Mouse (Mus musculus) embryo, embryonic 10.5 days (tissue): ENCODE measurements at regions not wholly inside any gene's neighbourhood (a gene's known extent, or its start where the extent isn't known, plus 50 kb on each side); places are given as distances from the start of the nearest gene placed in this dataset.
"Not testable (repeated sequence)": the region's sequence is repeated elsewhere in the genome, so short reads cannot be mapped to it uniquely, and the experiment has no call there.

Experiments
- DNase-seq: peaks from one replicate; pipeline ENCODE4 v3.0.0-alpha.2; 2015; ENCODE audit warnings: low spot score

DNA sequence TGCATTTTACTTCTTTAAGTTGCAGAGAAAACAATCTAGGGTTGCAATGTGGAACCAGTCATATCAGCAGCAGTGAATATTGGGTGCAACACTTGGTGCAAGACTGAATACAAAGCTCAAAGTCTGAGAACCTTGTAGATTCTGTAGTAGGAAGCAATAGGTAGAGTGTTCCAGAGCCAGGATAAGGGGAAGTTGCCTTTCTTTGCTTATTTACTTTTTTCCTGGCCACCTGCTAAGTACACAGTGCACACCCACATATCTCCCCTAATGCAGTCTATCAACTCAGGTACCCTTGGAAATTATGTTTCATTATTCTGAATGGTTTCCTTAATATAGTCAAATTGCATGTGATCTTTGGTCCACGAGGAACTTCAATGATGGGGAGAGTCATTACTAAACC, 464.9 kb downstream of the Inhba start:
- DNase-seq, result no peak

GRCm38 (mm10) chr13:16487292-16487691, 475.6 kb downstream of the Inhba start:
- DNase-seq, result no peak

DNA sequence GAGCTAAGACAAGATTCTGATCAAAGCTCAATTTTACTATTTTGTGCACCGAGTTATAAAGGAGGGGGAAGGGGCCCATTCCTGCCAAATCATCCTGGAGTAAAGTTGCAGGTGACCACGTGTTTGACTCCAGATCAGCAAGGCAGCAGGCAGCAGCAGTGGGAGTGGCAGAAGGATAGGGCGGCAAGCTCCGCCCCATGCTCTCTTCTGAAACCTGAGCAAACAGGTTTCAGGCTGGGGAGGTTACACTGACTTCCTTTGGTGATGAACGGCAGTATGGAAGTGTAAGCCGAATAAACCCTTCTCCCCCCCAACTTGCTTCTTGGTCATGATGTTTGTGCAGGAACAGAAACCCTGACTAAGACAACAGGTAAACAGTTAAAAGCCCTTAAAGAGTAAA, 479.0 kb downstream of the Inhba start:
- DNase-seq, result not testable (repeated sequence)

DNA sequence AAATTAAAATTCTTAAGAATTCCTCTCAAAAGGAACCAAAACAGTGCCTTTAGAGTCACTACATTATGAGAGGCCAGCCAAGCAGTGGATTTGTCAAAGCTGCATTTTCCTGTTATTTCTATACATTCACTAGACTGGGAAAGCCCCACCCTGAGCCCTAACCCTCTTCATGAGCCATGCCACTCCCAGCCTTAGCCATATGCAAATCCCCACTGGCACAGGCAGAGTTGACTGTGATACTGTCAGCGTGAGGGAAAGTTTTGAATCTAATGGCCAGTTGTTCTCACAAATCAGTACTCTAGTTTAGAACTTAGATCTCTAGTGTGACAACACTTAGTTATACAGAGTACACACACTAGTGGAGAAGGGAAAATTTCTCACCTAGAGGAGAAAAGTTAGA, 486.4 kb downstream of the Inhba start:
- DNase-seq, result no peak

- DNase-seq, result no peak
Measured at GRCm38 (mm10) chr13:16512876-16513275, 501.2 kb downstream of the Inhba start.

DNA sequence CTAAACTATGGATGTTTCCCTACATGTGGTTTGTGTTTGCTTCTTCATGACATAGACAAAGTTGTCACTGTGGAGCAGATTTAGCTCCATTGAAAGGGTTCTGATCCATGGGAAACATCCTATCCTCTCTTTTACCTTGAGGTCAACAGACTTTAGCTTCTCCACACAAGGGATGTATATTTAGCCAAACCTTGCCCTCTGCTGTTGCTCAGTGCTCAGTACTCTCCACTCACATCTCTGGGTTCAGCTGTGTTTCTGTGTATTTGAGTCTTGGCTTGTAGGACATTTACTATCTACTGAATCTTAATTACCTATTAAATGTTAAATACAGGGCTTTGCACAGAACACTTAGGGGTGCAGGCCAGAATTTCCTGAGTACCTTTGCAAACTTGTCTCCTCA, 503.5 kb downstream of the Inhba start:
- DNase-seq, result no peak

DNA sequence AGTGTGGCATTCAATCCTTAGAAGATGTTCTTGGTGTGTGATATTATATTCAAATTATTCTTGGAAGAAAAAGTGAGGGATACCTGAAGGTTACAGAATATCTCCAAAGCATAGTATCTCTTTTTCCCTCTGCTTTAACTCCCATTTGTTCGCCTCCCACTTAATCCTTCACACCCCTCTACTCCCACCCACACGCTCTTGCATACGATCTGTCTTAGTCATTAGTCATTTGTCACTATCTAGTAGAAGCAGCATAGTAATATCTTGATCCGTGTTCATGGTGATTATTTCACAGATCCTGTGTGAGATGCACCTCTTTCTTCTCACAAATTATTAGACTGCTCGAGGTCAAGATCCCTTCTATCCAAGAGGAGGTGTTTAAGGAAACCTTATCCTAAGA, 517.4 kb downstream of the Inhba start:
- DNase-seq, result no peak

GRCm38 (mm10) chr13:16543771-16544170, 532.1 kb downstream of the Inhba start:
- DNase-seq, result no peak

DNA sequence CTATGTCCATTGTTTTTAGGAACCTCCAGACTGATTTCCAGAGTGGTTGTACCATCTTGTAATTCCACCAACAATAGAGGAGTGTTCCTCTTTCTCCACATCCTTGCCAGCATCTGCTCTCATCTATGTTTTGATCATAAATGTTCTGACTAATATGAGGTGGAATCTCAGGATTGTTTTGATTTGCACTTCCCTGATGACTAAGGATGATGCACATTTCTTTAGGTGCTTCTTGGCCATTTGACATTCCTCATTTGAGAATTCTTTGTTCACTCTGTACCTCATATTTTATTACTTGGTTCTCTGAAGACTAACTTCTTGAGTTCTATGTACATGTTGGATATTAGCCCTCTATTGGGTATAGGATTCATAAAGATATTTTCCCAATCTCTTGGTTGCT, 538.4 kb downstream of the Inhba start:
- DNase-seq, result no peak

- no peak for DNase-seq
Measured at GRCm38 (mm10) chr13:16564988-16565387, 553.3 kb downstream of the Inhba start.

DNA sequence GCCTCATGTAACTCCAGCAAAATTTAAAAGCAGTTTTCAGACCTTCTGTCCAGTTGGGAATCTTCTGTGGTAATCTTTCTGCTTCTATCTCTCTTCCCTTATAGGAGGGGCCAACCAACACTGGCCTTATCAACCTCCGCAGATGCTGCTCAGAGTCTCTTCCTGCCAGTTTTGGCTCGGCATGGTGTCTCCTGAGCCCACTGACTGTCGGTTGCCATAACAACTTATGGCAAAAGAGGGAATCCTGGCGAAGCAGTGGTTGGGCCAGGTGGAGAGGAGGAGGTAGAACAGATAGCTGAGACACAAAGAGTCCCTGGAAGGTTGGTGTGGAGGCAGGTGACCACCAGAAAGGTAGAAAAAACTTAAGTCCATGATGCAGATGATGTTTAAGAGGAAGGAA, 562.4 kb downstream of the Inhba start:
- no peak for DNase-seq

GRCm38 (mm10) chr13:16586286-16586685, 574.6 kb downstream of the Inhba start:
- DNase-seq, result no peak

DNA sequence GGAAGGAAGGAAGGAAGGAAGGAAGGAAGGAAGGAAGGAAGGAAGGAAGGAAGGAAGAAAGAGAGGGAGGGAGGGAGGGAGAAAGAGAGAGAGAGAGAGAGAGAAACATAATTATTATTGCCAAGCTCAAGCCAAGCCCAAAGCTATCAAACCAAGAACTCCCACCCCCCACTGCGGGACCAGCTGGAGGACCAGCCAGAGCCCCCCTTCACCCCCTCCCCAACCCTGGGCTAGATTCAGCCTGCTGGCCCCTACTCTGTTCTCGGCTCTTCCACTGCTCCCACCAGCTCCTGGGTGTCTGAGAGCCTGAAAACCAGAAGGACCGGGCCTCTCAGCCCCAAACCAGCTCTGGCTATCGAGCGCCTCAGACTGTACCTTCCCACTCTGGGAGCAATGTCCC, 608.1 kb downstream of the Inhba start:
- no peak for DNase-seq

- DNase-seq, result no peak
Measured at GRCm38 (mm10) chr13:16626584-16626983, 614.9 kb downstream of the Inhba start.

- DNase-seq, result no peak
Measured at GRCm38 (mm10) chr13:16633445-16634092, 621.9 kb downstream of the Inhba start.

- DNase-seq, result no peak
Measured at GRCm38 (mm10) chr13:16636251-16636650, 624.6 kb downstream of the Inhba start.

DNA sequence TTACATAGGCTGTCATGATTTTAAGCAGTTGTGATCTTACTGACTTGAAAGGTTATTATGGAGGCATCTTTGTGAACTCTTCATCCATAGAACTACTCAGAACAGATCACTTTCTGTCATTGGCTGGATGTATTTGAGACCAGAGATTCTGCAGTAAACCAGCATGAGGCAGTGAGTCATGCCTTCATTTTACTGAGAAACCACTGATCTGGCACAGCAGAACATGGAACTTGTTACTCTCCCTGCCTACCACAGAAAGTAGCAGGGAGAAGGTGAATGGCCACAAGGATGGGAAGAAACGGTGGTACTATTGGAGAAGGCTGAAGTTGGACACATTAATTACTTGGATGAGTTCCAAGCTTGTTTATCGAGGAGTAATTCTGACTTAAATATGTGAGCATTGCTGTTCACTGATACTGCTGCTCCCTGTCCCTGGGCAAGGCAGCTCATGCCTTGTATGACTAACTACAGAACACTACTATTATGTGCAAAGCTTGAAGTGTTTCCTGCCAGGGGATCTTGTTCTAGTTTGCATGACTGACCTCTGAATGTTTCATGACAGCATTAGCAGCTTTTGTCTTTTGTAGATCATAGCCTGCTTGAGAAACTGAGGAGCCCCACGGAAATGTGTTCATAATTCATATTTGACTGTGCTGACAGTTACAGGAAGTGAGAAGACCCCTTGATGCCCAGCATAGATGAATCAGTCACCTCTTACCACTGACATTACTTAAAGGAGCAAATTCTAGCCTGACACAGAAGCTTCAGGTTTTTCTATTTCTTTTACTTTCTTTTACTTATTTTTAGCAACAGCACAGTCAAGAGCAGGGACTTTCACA, 630.2 kb downstream of the Inhba start:
- DNase-seq, result no peak

- no peak for DNase-seq
Measured at GRCm38 (mm10) chr13:16642450-16642994, 630.9 kb downstream of the Inhba start.

DNA sequence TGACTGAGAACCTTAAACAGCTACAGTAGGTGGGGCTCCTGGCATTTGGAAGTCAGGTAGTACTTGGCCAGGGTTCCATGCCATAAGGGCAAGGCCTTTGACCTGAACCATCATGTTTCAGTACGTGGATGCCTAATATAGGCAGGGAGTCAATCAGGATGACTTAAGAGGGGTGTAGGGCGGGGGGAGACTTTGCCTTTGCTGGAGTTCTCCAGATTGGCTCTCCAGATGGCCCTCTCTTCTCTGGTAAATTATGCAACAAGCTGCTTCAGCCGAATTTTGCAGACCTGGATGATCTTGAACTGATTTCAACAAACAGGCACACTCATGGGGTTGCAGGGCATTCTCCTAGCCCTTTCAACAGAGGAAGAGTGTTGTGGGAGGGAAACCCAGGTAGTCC, 633.7 kb downstream of the Inhba start:
- no peak for DNase-seq

DNA sequence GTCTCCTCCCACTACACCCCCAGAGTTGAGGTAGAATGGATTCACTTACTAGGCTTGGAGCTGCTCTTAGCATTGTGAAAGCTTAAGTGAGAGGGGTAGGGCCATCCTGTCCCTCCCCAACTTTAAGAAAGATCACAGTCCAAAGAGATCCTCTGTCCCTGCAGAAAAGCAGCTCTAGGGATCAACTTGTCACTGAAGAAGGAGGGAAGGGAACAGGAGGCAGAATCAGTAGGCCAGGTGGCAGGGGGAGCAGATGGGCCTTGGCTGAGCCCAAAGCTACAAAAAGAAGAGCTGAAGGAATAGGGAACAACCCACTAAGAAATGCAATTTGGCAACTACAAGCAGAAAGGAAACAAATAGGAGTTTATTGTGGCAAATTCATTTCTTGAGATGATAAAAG, 634.4 kb downstream of the Inhba start:
- no peak for DNase-seq

DNA sequence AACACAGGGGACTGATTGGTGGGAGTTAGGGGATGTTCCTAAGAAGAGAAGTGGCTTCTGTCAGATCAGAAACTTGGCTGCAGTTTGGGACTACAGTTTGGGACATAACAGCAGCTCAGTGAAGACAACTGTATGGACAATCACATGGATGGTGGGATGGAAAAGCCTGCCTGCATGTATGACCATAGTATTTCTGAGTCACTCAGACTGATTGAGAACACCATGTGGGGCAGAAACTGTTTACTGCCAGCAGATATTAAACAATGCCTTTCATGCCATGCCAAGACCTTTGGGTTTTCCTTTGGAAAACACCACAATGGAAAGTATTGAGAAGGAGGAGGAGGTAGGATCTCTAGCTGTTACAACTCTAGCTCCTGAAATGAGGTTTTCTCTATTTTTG, 635.0 kb downstream of the Inhba start:
- DNase-seq, result no peak

- DNase-seq, result no peak
Measured at GRCm38 (mm10) chr13:16656110-16656509, 644.5 kb downstream of the Inhba start.

DNA sequence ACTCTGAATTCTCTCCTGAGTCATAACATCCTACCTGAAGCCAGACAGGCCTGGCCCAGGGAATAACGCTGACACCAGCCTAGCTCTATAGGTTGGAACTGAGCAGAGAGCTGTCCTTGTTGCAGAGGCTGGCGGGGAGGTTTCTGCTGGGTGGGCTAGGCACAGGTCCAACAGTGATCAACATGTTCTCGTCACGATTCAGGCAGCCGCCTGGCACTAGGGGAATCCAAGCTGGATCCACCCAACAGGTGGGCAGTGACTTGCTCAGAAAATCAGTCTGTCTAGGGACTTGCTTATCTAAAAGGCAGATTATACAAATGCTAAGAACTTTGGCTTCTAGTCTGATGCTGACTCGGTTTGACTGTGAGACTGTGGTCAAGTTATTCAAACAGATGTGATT, 648.2 kb downstream of the Inhba start:
- DNase-seq, result no peak
